Mouse (Mus musculus): Measurements from ENCODE around the gene Rtcb. TPM values are rescaled to one million over a fixed set of nuclear protein-coding genes. Genes with fewer than 3 reads are reported as not detected.

Rtcb gene
- polyA plus RNA-seq (2012; ENCODE audit: insufficient read depth, low replicate concordance): 4.5 and 31.1 TPM in 2 replicates

DNA sequence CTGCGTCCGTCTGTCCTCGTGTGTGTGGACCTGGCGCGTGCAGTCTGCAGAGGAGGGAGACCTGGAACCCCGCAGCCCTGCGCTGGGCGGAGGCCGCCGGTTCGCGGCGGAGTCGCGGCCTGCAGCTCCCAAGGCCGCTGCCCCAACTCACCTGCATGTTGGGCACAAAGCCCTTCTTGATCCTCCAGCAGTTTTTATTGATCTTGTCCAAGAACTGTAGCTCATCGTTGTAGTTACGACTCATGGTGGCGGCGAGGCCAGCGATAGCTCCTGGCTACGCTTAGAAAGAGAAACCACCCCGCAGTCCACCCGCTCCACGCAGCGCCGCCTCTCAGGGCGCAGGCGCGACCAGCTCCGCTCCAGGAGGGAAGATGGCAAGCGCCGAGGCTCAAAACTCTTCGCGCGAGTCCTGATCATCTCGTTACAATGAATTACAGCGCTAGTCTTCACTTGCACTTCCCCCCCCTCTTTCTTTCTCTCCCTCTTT, at the start of gene Rtcb:
TSS of gene Rtcb (minus strand) at position 360 of the 487 bp plus-strand sequence.
- H3K4me3 ChIP-seq (replicated peaks): peak within 1 kb of the TSS; percentile 96
- no peaks in the 10 kb centered on the region for H3K27me3 ChIP-seq (replicated peaks)
- TF ChIP-seq FLI1 (IDR thresholded peaks at IDR 0.05; ENCODE audit: low read length): no peak
- H3K36me3 ChIP-seq (replicated peaks; ENCODE audit: low read length): peaks cover 31% of the 10 kb centered on the region
- H3K9me3 ChIP-seq: no peaks in the 10 kb centered on the region
- peaks cover 50% of the 10 kb centered on the region for H3K4me1 ChIP-seq

DNA sequence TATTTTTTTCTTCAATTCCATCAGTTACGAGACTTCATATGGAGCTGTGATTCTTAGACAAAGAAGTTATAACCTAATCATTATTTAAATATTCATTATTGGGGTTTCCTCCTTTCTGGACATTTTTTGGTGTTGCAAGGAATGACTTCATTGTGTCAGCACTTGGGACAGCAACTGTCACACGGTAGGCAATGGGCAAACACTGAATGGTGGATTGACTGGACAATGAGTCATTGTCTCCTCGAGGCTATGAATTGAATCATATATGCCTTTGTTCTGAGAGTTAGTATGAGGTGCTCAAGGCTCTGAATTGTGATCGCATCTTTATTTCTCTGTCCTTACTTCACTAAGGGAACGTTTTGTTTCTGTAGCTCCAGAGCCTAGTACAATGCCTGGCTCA, 48.8 kb upstream of the Rtcb start:
- no peaks in the 10 kb centered on the region for H3K9me3 ChIP-seq
- H3K27me3 ChIP-seq (replicated peaks): peaks cover 1% of the 10 kb centered on the region
- H3K4me1 ChIP-seq: peaks cover 19% of the 10 kb centered on the region
- TF ChIP-seq GATA1 (IDR thresholded peaks at IDR 0.05; ENCODE audit: borderline replicate concordance, low read length) (no peak), FLI1 (IDR thresholded peaks at IDR 0.05; ENCODE audit: low read length) (no peak)
- no peak overlapping the region for H3K4me3 ChIP-seq (replicated peaks)
- no peaks in the 10 kb centered on the region for H3K36me3 ChIP-seq (replicated peaks; ENCODE audit: low read length)

GRCm38 (mm10) chr10:86000447-86000846, 42.8 kb upstream of the Rtcb start:
- Histone ChIP-seq H3K4me3 (replicated peaks) (no peak overlapping the region), H3K27me3 (replicated peaks) (no peaks in the 10 kb centered on the region), H3K36me3 (replicated peaks; ENCODE audit: low read length) (no peaks in the 10 kb centered on the region), H3K9me3 (0 out of 2 replicates have a peak, but pooled peaks cover 6% of the 10 kb centered on the region), H3K4me1 (no peaks in the 10 kb centered on the region)
- TF ChIP-seq FLI1 (IDR thresholded peaks at IDR 0.05; ENCODE audit: low read length) (no peak), GATA1 (IDR thresholded peaks at IDR 0.05; ENCODE audit: borderline replicate concordance, low read length) (no peak)

- H3K4me1 ChIP-seq: peaks cover 3% of the 10 kb centered on the region; the same call in 1 of the 2 replicates
Observed at GRCm38 (mm10) chr10:85994543-85995104, 37.0 kb upstream of the Rtcb start.

DNA sequence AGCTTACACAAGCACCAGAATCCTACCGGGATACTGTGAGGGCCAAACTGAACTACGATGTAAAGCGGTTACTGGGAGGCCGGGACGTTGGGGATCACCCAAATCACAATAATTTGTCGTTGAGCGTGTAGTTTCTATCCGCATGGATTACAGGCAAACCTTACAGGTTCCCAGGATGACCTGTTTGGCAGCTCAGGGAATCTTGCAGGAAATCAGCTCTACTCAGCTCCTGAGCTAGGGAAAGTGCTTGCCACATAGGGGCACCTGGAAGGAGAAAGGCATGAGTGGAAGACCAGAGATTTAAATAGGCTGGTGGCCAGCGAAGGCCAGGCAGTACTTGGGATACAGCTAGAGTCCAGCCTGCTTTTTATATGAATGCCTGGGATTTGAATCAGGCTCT, 36.2 kb upstream of the Rtcb start:
- Histone ChIP-seq H3K9me3 (0 out of 2 replicates have a peak, but pooled peaks cover 6% of the 10 kb centered on the region), H3K27me3 (replicated peaks) (peaks cover 3% of the 10 kb centered on the region), H3K36me3 (replicated peaks; ENCODE audit: low read length) (no peaks in the 10 kb centered on the region), H3K4me3 (replicated peaks) (no peak overlapping the region), H3K4me1 (peaks cover 11% of the 10 kb centered on the region)
- TF ChIP-seq GATA1 (IDR thresholded peaks at IDR 0.05; ENCODE audit: borderline replicate concordance, low read length): no peak
- TF ChIP-seq FLI1 (IDR thresholded peaks at IDR 0.05; ENCODE audit: low read length): no peak

More at GRCm38 (mm10) chr10:85994543-85995104, 37.0 kb upstream of the Rtcb start:
- peaks cover 3% of the 10 kb centered on the region for H3K27me3 ChIP-seq (replicated peaks)
- H3K9me3 ChIP-seq: 0 out of 2 replicates have a peak, but pooled peaks cover 6% of the 10 kb centered on the region
- no peak overlapping the region for H3K4me3 ChIP-seq (replicated peaks)
- no peaks in the 10 kb centered on the region for H3K36me3 ChIP-seq (replicated peaks; ENCODE audit: low read length)
- TF ChIP-seq FLI1 (IDR thresholded peaks at IDR 0.05; ENCODE audit: low read length) (no peak), GATA1 (IDR thresholded peaks at IDR 0.05; ENCODE audit: borderline replicate concordance, low read length) (no peak)

- no peaks in the 10 kb centered on the region for H3K36me3 ChIP-seq (replicated peaks; ENCODE audit: low read length)
- no peak overlapping the region for H3K4me3 ChIP-seq (replicated peaks)
- H3K27me3 ChIP-seq (replicated peaks): peaks cover 5% of the 10 kb centered on the region
- peaks cover 11% of the 10 kb centered on the region for H3K4me1 ChIP-seq
- no peaks in the 10 kb centered on the region for H3K9me3 ChIP-seq
- TF ChIP-seq GATA1 (IDR thresholded peaks at IDR 0.05; ENCODE audit: borderline replicate concordance, low read length) (no peak), FLI1 (IDR thresholded peaks at IDR 0.05; ENCODE audit: low read length) (no peak)
Observed at GRCm38 (mm10) chr10:85992412-85992811, 34.8 kb upstream of the Rtcb start.

GRCm38 (mm10) chr10:85989412-85990115, 31.9 kb upstream of the Rtcb start:
- H3K36me3 ChIP-seq (replicated peaks; ENCODE audit: low read length): no peaks in the 10 kb centered on the region
- H3K4me3 ChIP-seq (replicated peaks): no peak overlapping the region
- TF ChIP-seq FLI1 (IDR thresholded peaks at IDR 0.05; ENCODE audit: low read length): no peak
- TF ChIP-seq GATA1 (IDR thresholded peaks at IDR 0.05; ENCODE audit: borderline replicate concordance, low read length): no peak
- no peaks in the 10 kb centered on the region for H3K9me3 ChIP-seq
- H3K4me1 ChIP-seq: peaks cover 19% of the 10 kb centered on the region
- peaks cover 5% of the 10 kb centered on the region for H3K27me3 ChIP-seq (replicated peaks)

DNA sequence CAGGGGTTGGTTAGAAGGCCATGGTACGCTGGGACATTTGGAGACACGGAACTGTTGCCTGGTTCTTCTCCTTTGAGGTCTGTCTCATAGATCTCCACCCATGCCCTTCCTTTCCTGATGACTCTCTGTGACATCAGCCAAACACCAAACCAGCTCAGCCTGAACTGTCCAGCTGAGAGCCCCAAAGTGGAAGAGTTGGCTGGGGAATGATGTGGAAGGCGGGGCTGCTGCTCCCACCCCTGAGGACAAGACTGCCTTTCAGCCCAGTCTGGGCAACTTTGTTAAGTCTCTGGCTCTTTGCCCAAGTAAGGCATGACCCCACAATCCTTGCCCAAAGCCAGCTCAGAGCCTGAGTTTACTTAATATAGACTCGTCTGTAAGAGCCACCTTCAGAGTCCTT, 15.3 kb upstream of the Rtcb start:
- TF ChIP-seq FLI1 (IDR thresholded peaks at IDR 0.05; ENCODE audit: low read length) (no peak), GATA1 (IDR thresholded peaks at IDR 0.05; ENCODE audit: borderline replicate concordance, low read length) (no peak)

GRCm38 (mm10) chr10:85971826-85972225, 14.2 kb upstream of the Rtcb start:
- peaks cover 7% of the 10 kb centered on the region for H3K4me1 ChIP-seq
- no peaks in the 10 kb centered on the region for H3K36me3 ChIP-seq (replicated peaks; ENCODE audit: low read length)
- H3K27me3 ChIP-seq (replicated peaks): peaks cover 7% of the 10 kb centered on the region
- peaks cover 9% of the 10 kb centered on the region for H3K9me3 ChIP-seq
- TF ChIP-seq GATA1 (IDR thresholded peaks at IDR 0.05; ENCODE audit: borderline replicate concordance, low read length) (no peak), FLI1 (IDR thresholded peaks at IDR 0.05; ENCODE audit: low read length) (no peak)
- no peak overlapping the region for H3K4me3 ChIP-seq (replicated peaks)

More for the DNA sequence above, 15.3 kb upstream of the Rtcb start:
- H3K4me3 ChIP-seq (replicated peaks): no peak overlapping the region
- H3K4me1 ChIP-seq: peaks cover 4% of the 10 kb centered on the region
- peaks cover 7% of the 10 kb centered on the region for H3K27me3 ChIP-seq (replicated peaks)
- no peaks in the 10 kb centered on the region for H3K36me3 ChIP-seq (replicated peaks; ENCODE audit: low read length)
- H3K9me3 ChIP-seq: peaks cover 11% of the 10 kb centered on the region

Measured in megakaryocyte, embryonic 14.5 days (primary cell).